Mouse (Mus musculus) bone marrow macrophage, adult 2 months (primary cell): ENCODE results near the gene Slco4a1. TPM values are rescaled to one million over a fixed set of nuclear protein-coding genes. Genes with fewer than 3 reads are reported as not detected.
A peak's percentile ranks its signal among the peaks of the same experiment; 100 is the strongest.

ENCODE experiments used
- H3K27ac ChIP-seq: 2 replicates; pipeline ENCODE4 v1.5.1; 2012; ENCODE audit warnings: low read depth, low read length; ENCODE audit not compliant: insufficient read depth
- H3K4me1 ChIP-seq: 2 replicates; pipeline ENCODE4 v1.6.1; 2012; ENCODE audit warnings: low read length; ENCODE audit not compliant: control insufficient read depth, insufficient read depth
- H3K4me3 ChIP-seq: 2 replicates; pipeline ENCODE4 v1.5.1; 2012; ENCODE audit warnings: mild to moderate bottlenecking, low read length, moderate library complexity; ENCODE audit not compliant: insufficient read depth
- CTCF ChIP-seq: IDR thresholded peaks from 2 replicates; pipeline ENCODE4 v1.5.1; 2012; ENCODE audit warnings: low read depth, mild to moderate bottlenecking, low read length, moderate library complexity
- POLR2A ChIP-seq: IDR thresholded peaks from 2 replicates; pipeline ENCODE4 v1.6.1; 2012; ENCODE audit warnings: mild to moderate bottlenecking, low read depth, low read length, borderline replicate concordance
- polyA plus RNA-seq: library from polyadenylated mRNA; stranded (reverse); fragments of >200 nt; gene quantifications from 2 replicates; pipeline ENCODE4 v1.2.4, GENCODE M21; 2012; ENCODE audit not compliant: missing spikeins, insufficient read depth, insufficient read length

Slco4a1 gene
- polyA plus RNA-seq, 1 experiment = 35.7 TPM

- Histone ChIP-seq H3K27ac (peak overlapping the region; percentile 95), H3K4me1 (peaks cover 84% of the 10 kb centered on the region), H3K4me3 (no peak overlapping the region)
- no peak for TF ChIP-seq CTCF
Observed at GRCm38 (mm10) chr2:180444957-180445785, 10.9 kb upstream of the Slco4a1 start.

GRCm38 (mm10) chr2:180445962-180446361 lies 10.1 kb upstream of the Slco4a1 start:
- Histone ChIP-seq H3K4me1 (peaks cover 77% of the 10 kb centered on the region), H3K4me3 (no peak overlapping the region), H3K27ac (peak overlapping the region; percentile 95)
- TF ChIP-seq POLR2A (no peak), CTCF (no peak)

- peaks cover 68% of the 10 kb centered on the region for H3K4me1 ChIP-seq
Observed at GRCm38 (mm10) chr2:180449007-180449406, 7.0 kb upstream of the Slco4a1 start.

GRCm38 (mm10) chr2:180450529-180450928 lies 5.5 kb upstream of the Slco4a1 start:
- TF ChIP-seq CTCF = no peak
- TF ChIP-seq POLR2A = no peak
- Histone ChIP-seq H3K4me1 (peaks cover 67% of the 10 kb centered on the region), H3K27ac (no peak overlapping the region), H3K4me3 (no peak overlapping the region)

More at GRCm38 (mm10) chr2:180449007-180449406, 7.0 kb upstream of the Slco4a1 start:
- Histone ChIP-seq H3K4me3 (no peak overlapping the region), H3K27ac (no peak overlapping the region)
- TF ChIP-seq POLR2A (no peak), CTCF (no peak)

GRCm38 (mm10) chr2:180456705-180457104 lies 660 bp downstream of the Slco4a1 start:
- H3K4me3 ChIP-seq = peak overlapping the region; percentile 88
- H3K4me1 ChIP-seq = peaks cover 69% of the 10 kb centered on the region
- TF ChIP-seq CTCF = peak; percentile 12; the same call in 1 of the 2 replicates
- TF ChIP-seq POLR2A = no peak
- H3K27ac ChIP-seq = peak overlapping the region; percentile 32; the same call in 1 of the 2 replicates

GRCm38 (mm10) chr2:180457680-180458079 lies 1.6 kb downstream of the Slco4a1 start:
- Histone ChIP-seq H3K27ac (no peak overlapping the region), H3K4me3 (peak overlapping the region; percentile 88), H3K4me1 (peaks cover 69% of the 10 kb centered on the region)
- TF ChIP-seq POLR2A = no peak
- no peak for TF ChIP-seq CTCF

- TF ChIP-seq POLR2A (no peak), CTCF (no peak)
- Histone ChIP-seq H3K4me1 (peaks cover 55% of the 10 kb centered on the region), H3K27ac (no peak overlapping the region), H3K4me3 (no peak overlapping the region)
Observed at GRCm38 (mm10) chr2:180459437-180459836, 3.4 kb downstream of the Slco4a1 start.

GRCm38 (mm10) chr2:180460801-180461200 lies 4.8 kb downstream of the Slco4a1 start:
- Histone ChIP-seq H3K4me3 (no peak overlapping the region), H3K27ac (no peak overlapping the region), H3K4me1 (peaks cover 47% of the 10 kb centered on the region)
- no peak for TF ChIP-seq CTCF
- TF ChIP-seq POLR2A = no peak

DNA sequence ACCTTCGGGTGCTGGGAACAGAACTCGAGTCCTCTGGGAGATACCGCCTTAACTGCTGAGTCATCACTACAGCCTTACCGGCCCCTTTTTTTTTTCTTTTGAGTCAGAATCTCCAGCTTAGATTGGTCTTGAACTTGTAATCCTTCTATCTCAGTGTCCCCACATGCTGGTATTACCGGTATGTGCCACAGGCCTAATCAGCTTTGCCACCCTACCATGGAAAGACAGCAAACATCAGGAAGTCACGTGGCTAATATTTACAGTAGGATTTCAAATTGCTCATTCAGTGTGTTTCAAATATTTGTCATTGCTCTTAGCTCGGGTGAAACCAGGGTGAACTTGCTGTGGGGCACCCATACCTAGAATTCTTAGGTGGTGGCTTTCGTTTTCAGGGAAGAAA lies 6.5 kb downstream of the Slco4a1 start:
- no peak overlapping the region for H3K27ac ChIP-seq
- peaks cover 47% of the 10 kb centered on the region for H3K4me1 ChIP-seq
- no peak for TF ChIP-seq CTCF
- no peak for TF ChIP-seq POLR2A
- H3K4me3 ChIP-seq = no peak overlapping the region

- Histone ChIP-seq H3K4me3 (no peak overlapping the region), H3K27ac (no peak overlapping the region), H3K4me1 (peaks cover 11% of the 10 kb centered on the region)
- no peak for TF ChIP-seq CTCF
- no peak for TF ChIP-seq POLR2A
Observed at GRCm38 (mm10) chr2:180466505-180466904, 10.5 kb downstream of the Slco4a1 start.
